Mouse (Mus musculus) heart, postnatal 4 days (tissue): ENCODE data around the gene Hmga1b. TPM values are rescaled to one million over a fixed set of nuclear protein-coding genes. Genes with fewer than 3 reads are reported as not detected.
"Not testable (repeated sequence)": the region's sequence is repeated elsewhere in the genome, so short reads cannot be mapped to it uniquely, and the experiment has no call there.

ENCODE experiments used
- DNase-seq: peaks from one replicate; pipeline ENCODE4 v3.0.0; 2021
- total RNA-seq, 2 experiments: library from RNA; stranded (reverse); gene quantifications; 2 replicates each; pipeline ENCODE4 v1.2.3; 2021

Gene Hmga1b
- total RNA-seq, 2 experiments from 2014 or later, result 37.1 to 47.2 TPM

- DNase-seq, result peak; percentile 57
These were observed 30.5 kb upstream of the Hmga1b start, which contains the start of gene Cbr2 for GRCm38 (mm10) chr11:120731858-120732680. Gene Cbr2, minus strand, starts transcription at chr11:120732114.

- DNase-seq, result peak; percentile 61
These were observed 29.1 kb upstream of the Hmga1b start for GRCm38 (mm10) chr11:120733521-120733920.

- DNase-seq, result no peak
These were observed 26.2 kb upstream of the Hmga1b start for GRCm38 (mm10) chr11:120736424-120736823.

GRCm38 (mm10) chr11:120740981-120741380 is 21.6 kb upstream of the Hmga1b start:
- no peak for DNase-seq

GRCm38 (mm10) chr11:120744121-120744701 is 18.4 kb upstream of the Hmga1b start:
- DNase-seq, result no peak

- no peak for DNase-seq
These were observed 14.6 kb upstream of the Hmga1b start for GRCm38 (mm10) chr11:120747974-120748373.

GRCm38 (mm10) chr11:120749430-120749829 is 13.2 kb upstream of the Hmga1b start:
- DNase-seq, result peak; percentile 28

- no peak for DNase-seq
These were observed 11.0 kb upstream of the Hmga1b start for GRCm38 (mm10) chr11:120751606-120752005.

- DNase-seq, result no peak
These were observed 2.4 kb upstream of the Hmga1b start for GRCm38 (mm10) chr11:120760236-120760635.

GRCm38 (mm10) chr11:120761811-120762671 is 553 bp upstream of the Hmga1b start:
- no peak for DNase-seq

- not testable (repeated sequence) for DNase-seq
These were observed 766 bp downstream of the Hmga1b start for GRCm38 (mm10) chr11:120763121-120763999.

- DNase-seq, result not testable (repeated sequence)
These were observed 4.4 kb downstream of the Hmga1b start for GRCm38 (mm10) chr11:120767023-120767422.

- no peak for DNase-seq
These were observed 5.6 kb downstream of the Hmga1b start for GRCm38 (mm10) chr11:120768206-120768605.

GRCm38 (mm10) chr11:120772749-120773148 is 10.2 kb downstream of the Hmga1b start:
- DNase-seq, result no peak

- no peak for DNase-seq
These were observed 11.0 kb downstream of the Hmga1b start for GRCm38 (mm10) chr11:120773463-120774190.

- peak; percentile 99 for DNase-seq
These were observed 13.3 kb downstream of the Hmga1b start for GRCm38 (mm10) chr11:120775774-120776469.

GRCm38 (mm10) chr11:120777123-120777522 is 14.5 kb downstream of the Hmga1b start:
- DNase-seq, result peak; percentile 4

- DNase-seq, result no peak
These were observed 17.3 kb downstream of the Hmga1b start for GRCm38 (mm10) chr11:120779876-120780275.

- DNase-seq, result not testable (repeated sequence)
These were observed 18.8 kb downstream of the Hmga1b start for GRCm38 (mm10) chr11:120781361-120781760.

GRCm38 (mm10) chr11:120783426-120784063 is 21.0 kb downstream of the Hmga1b start:
- peak; percentile 28 for DNase-seq
